Mouse (Mus musculus): ENCODE measurements around the gene Gm17949. TPM values are rescaled to one million over a fixed set of nuclear protein-coding genes. Genes with fewer than 3 reads are reported as not detected.
A peak's percentile ranks its signal among the peaks of the same experiment; 100 is the strongest.

The Gm17949 gene
- polyA plus RNA-seq, 1 experiment, result 0.04 TPM

- H3K4me2 ChIP-seq (ENCODE audit: low read depth), result peak overlapping the region; percentile 84
- no peak for TF ChIP-seq USF1 (IDR thresholded peaks at IDR 0.05; ENCODE audit: low read depth)
- peak in 1 of 3 experiments; percentile 38 for TF ChIP-seq MYOG (IDR thresholded peaks at IDR 0.05; ENCODE audit: control insufficient read depth in 1 of 3, insufficient read depth in 1 of 3, insufficient read length in 2 of 3, low read depth in 2 of 3)
- TF ChIP-seq MYOD1 (IDR thresholded peaks at IDR 0.05; ENCODE audit: control insufficient read depth in 1 of 3, insufficient read length in 2 of 3, low read depth in 2 of 3), result peak in 2 of 3 experiments; percentile 15 to 40
- no peak overlapping the region for H3ac ChIP-seq (ENCODE audit: control insufficient read depth, insufficient read length)
- no peaks in the 10 kb centered on the region for H3K36me3 ChIP-seq (ENCODE audit: control insufficient read depth, insufficient read depth)
- no peaks in the 10 kb centered on the region for H3K79me2 ChIP-seq (ENCODE audit: control insufficient read depth, insufficient read depth)
- H3K27me3 ChIP-seq (ENCODE audit: control insufficient read depth, insufficient read depth, insufficient read length), result peaks cover 49% of the 10 kb centered on the region
- peak overlapping the region; percentile 26 for H3K4me3 ChIP-seq
These were observed 49.0 kb downstream of the Gm17949 start for GRCm38 (mm10) chr17:57060231-57060801.

- H3ac ChIP-seq (ENCODE audit: control insufficient read depth, insufficient read length), result no peak overlapping the region
- TF ChIP-seq MYOD1 (IDR thresholded peaks at IDR 0.05; ENCODE audit: control insufficient read depth in 1 of 3, insufficient read length in 2 of 3, low read depth in 2 of 3), result no peak
- no peak for TF ChIP-seq POLR2AphosphoS2 (IDR thresholded peaks at IDR 0.05; ENCODE audit: insufficient read length, low read depth)
- no peak for TF ChIP-seq SRF (IDR thresholded peaks at IDR 0.05; ENCODE audit: control insufficient read depth, insufficient read length, low read depth)
- TF ChIP-seq CEBPB (IDR thresholded peaks at IDR 0.05; ENCODE audit: insufficient read depth, poor library complexity, severe bottlenecking), result no peak
- TF ChIP-seq POLR2A (IDR thresholded peaks at IDR 0.05; ENCODE audit: insufficient read length, low read depth), result no peak
- no peak for TF ChIP-seq TCF3 (IDR thresholded peaks at IDR 0.05; ENCODE audit: insufficient read length, low read depth)
- no peak for TF ChIP-seq USF1 (IDR thresholded peaks at IDR 0.05; ENCODE audit: low read depth)
- no peak for TF ChIP-seq TCF12 (IDR thresholded peaks at IDR 0.05; ENCODE audit: insufficient read depth, poor library complexity, severe bottlenecking)
- TF ChIP-seq MYOG (IDR thresholded peaks at IDR 0.05; ENCODE audit: control insufficient read depth in 1 of 3, insufficient read depth in 1 of 3, insufficient read length in 2 of 3, low read depth in 2 of 3), result no peak
- no peak for TF ChIP-seq E2F4 (IDR thresholded peaks at IDR 0.05; ENCODE audit: insufficient read depth)
- no peak for TF ChIP-seq REST (IDR thresholded peaks at IDR 0.05; ENCODE audit: insufficient read depth, insufficient read length)
- no peak for TF ChIP-seq MAX (IDR thresholded peaks at IDR 0.05; ENCODE audit: low read depth)
- H3K36me3 ChIP-seq (ENCODE audit: control insufficient read depth, insufficient read depth), result no peaks in the 10 kb centered on the region
- H3K4me2 ChIP-seq (ENCODE audit: low read depth), result peak overlapping the region; percentile 84
- H3K27me3 ChIP-seq (ENCODE audit: control insufficient read depth, insufficient read depth, insufficient read length), result peaks cover 55% of the 10 kb centered on the region
- peak overlapping the region; percentile 26 for H3K4me3 ChIP-seq
- no peaks in the 10 kb centered on the region for H3K79me2 ChIP-seq (ENCODE audit: control insufficient read depth, insufficient read depth)
These were observed 49.8 kb downstream of the Gm17949 start for GRCm38 (mm10) chr17:57061069-57061468.

- Histone ChIP-seq H3K4me3 (no peak overlapping the region), H3K79me2 (ENCODE audit: control insufficient read depth, insufficient read depth) (no peaks in the 10 kb centered on the region), H3K27me3 (ENCODE audit: control insufficient read depth, insufficient read depth, insufficient read length) (peaks cover 65% of the 10 kb centered on the region), H3ac (ENCODE audit: control insufficient read depth, insufficient read length) (no peak overlapping the region), H3K4me2 (ENCODE audit: low read depth) (no peak overlapping the region), H3K36me3 (ENCODE audit: control insufficient read depth, insufficient read depth) (no peaks in the 10 kb centered on the region)
- TF ChIP-seq USF1 (IDR thresholded peaks at IDR 0.05; ENCODE audit: low read depth), result no peak
- TF ChIP-seq CEBPB (IDR thresholded peaks at IDR 0.05; ENCODE audit: insufficient read depth, poor library complexity, severe bottlenecking), result no peak
- TF ChIP-seq E2F4 (IDR thresholded peaks at IDR 0.05; ENCODE audit: insufficient read depth), result no peak
- TF ChIP-seq POLR2AphosphoS2 (IDR thresholded peaks at IDR 0.05; ENCODE audit: insufficient read length, low read depth), result no peak
- no peak for TF ChIP-seq REST (IDR thresholded peaks at IDR 0.05; ENCODE audit: insufficient read depth, insufficient read length)
- no peak for TF ChIP-seq MYOG (IDR thresholded peaks at IDR 0.05; ENCODE audit: control insufficient read depth in 1 of 3, insufficient read depth in 1 of 3, insufficient read length in 2 of 3, low read depth in 2 of 3)
- TF ChIP-seq MAX (IDR thresholded peaks at IDR 0.05; ENCODE audit: low read depth), result no peak
These were observed 50.8 kb downstream of the Gm17949 start for GRCm38 (mm10) chr17:57062011-57062521.

GRCm38 (mm10) chr17:57062548-57062947 lies 51.3 kb downstream of the Gm17949 start:
- H3K4me2 ChIP-seq (ENCODE audit: low read depth), result no peak overlapping the region
- no peaks in the 10 kb centered on the region for H3K36me3 ChIP-seq (ENCODE audit: control insufficient read depth, insufficient read depth)
- TF ChIP-seq TCF3 (IDR thresholded peaks at IDR 0.05; ENCODE audit: insufficient read length, low read depth), result no peak
- TF ChIP-seq MYOG (IDR thresholded peaks at IDR 0.05; ENCODE audit: control insufficient read depth in 1 of 3, insufficient read depth in 1 of 3, insufficient read length in 2 of 3, low read depth in 2 of 3), result no peak
- no peak for TF ChIP-seq MYOD1 (IDR thresholded peaks at IDR 0.05; ENCODE audit: control insufficient read depth in 1 of 3, insufficient read length in 2 of 3, low read depth in 2 of 3)
- TF ChIP-seq POLR2A (IDR thresholded peaks at IDR 0.05; ENCODE audit: insufficient read length, low read depth), result no peak
- TF ChIP-seq TCF12 (IDR thresholded peaks at IDR 0.05; ENCODE audit: insufficient read depth, poor library complexity, severe bottlenecking), result no peak
- TF ChIP-seq USF1 (IDR thresholded peaks at IDR 0.05; ENCODE audit: low read depth), result no peak
- TF ChIP-seq REST (IDR thresholded peaks at IDR 0.05; ENCODE audit: insufficient read depth, insufficient read length), result no peak
- TF ChIP-seq CEBPB (IDR thresholded peaks at IDR 0.05; ENCODE audit: insufficient read depth, poor library complexity, severe bottlenecking), result no peak
- no peak for TF ChIP-seq POLR2AphosphoS2 (IDR thresholded peaks at IDR 0.05; ENCODE audit: insufficient read length, low read depth)
- no peak for TF ChIP-seq MAX (IDR thresholded peaks at IDR 0.05; ENCODE audit: low read depth)
- no peak for TF ChIP-seq SRF (IDR thresholded peaks at IDR 0.05; ENCODE audit: control insufficient read depth, insufficient read length, low read depth)
- no peak for TF ChIP-seq E2F4 (IDR thresholded peaks at IDR 0.05; ENCODE audit: insufficient read depth)
- H3ac ChIP-seq (ENCODE audit: control insufficient read depth, insufficient read length), result no peak overlapping the region
- peaks cover 70% of the 10 kb centered on the region for H3K27me3 ChIP-seq (ENCODE audit: control insufficient read depth, insufficient read depth, insufficient read length)
- no peak overlapping the region for H3K4me3 ChIP-seq
- no peaks in the 10 kb centered on the region for H3K79me2 ChIP-seq (ENCODE audit: control insufficient read depth, insufficient read depth)

GRCm38 (mm10) chr17:57063031-57063430 lies 51.8 kb downstream of the Gm17949 start:
- H3K27me3 ChIP-seq (ENCODE audit: control insufficient read depth, insufficient read depth, insufficient read length), result peaks cover 72% of the 10 kb centered on the region
- no peak overlapping the region for H3K4me2 ChIP-seq (ENCODE audit: low read depth)
- no peaks in the 10 kb centered on the region for H3K36me3 ChIP-seq (ENCODE audit: control insufficient read depth, insufficient read depth)
- H3K4me3 ChIP-seq, result no peak overlapping the region
- no peak for TF ChIP-seq CEBPB (IDR thresholded peaks at IDR 0.05; ENCODE audit: insufficient read depth, poor library complexity, severe bottlenecking)
- TF ChIP-seq MYOD1 (IDR thresholded peaks at IDR 0.05; ENCODE audit: control insufficient read depth in 1 of 3, insufficient read length in 2 of 3, low read depth in 2 of 3), result no peak
- no peak for TF ChIP-seq USF1 (IDR thresholded peaks at IDR 0.05; ENCODE audit: low read depth)
- TF ChIP-seq REST (IDR thresholded peaks at IDR 0.05; ENCODE audit: insufficient read depth, insufficient read length), result no peak
- TF ChIP-seq MYOG (IDR thresholded peaks at IDR 0.05; ENCODE audit: control insufficient read depth in 1 of 3, insufficient read depth in 1 of 3, insufficient read length in 2 of 3, low read depth in 2 of 3), result no peak
- no peak for TF ChIP-seq E2F4 (IDR thresholded peaks at IDR 0.05; ENCODE audit: insufficient read depth)
- TF ChIP-seq SRF (IDR thresholded peaks at IDR 0.05; ENCODE audit: control insufficient read depth, insufficient read length, low read depth), result no peak
- TF ChIP-seq TCF12 (IDR thresholded peaks at IDR 0.05; ENCODE audit: insufficient read depth, poor library complexity, severe bottlenecking), result no peak
- TF ChIP-seq POLR2AphosphoS2 (IDR thresholded peaks at IDR 0.05; ENCODE audit: insufficient read length, low read depth), result no peak
- no peaks in the 10 kb centered on the region for H3K79me2 ChIP-seq (ENCODE audit: control insufficient read depth, insufficient read depth)
- no peak overlapping the region for H3ac ChIP-seq (ENCODE audit: control insufficient read depth, insufficient read length)
